Mouse (Mus musculus): Measurements from ENCODE around the gene Gsdma2. TPM values are rescaled to one million over a fixed set of nuclear protein-coding genes. Genes with fewer than 3 reads are reported as not detected.
"Not testable (repeated sequence)": the region's sequence is repeated elsewhere in the genome, so short reads cannot be mapped to it uniquely, and the experiment has no call there.

Gene Gsdma2
- total RNA-seq, 2 experiments from 2014 or later = 0.31 TPM; not detected in 1

DNA sequence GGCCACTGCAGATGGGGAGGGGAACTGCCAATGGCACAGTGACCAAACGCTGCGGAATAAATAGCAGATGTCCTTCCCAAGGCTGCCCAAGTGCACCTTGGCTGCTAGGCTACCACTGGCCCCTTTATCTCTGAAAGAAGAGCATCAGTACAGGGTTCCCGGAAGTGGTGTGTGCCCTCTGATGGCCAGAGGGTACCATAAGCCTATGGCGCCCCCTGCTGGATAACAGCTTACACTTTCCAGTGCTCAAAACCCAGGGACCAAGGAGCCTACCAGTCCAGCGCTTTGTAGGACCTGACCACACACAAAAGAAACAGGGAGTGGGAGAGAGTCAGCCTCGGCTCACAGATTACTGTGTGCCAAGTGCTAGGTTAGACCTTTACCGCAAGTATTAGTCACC is 8.5 kb downstream of the Gsdma2 start:
- DNase-seq (ENCODE audit: low spot score) = not testable (repeated sequence)

GRCm38 (mm10) chr11:98660517-98660916 is 14.0 kb downstream of the Gsdma2 start:
- DNase-seq (ENCODE audit: low spot score) = no peak
- intact Hi-C loops (cut with DNase I) = no loop called here

More for the DNA sequence above, 8.5 kb downstream of the Gsdma2 start:
- intact Hi-C loops (cut with DNase I) = loop anchor here (1.0 to 5.0 kb wide), 2 partner anchors 22 to 48 kb away; no protein-coding TSS in a partner anchor

DNA sequence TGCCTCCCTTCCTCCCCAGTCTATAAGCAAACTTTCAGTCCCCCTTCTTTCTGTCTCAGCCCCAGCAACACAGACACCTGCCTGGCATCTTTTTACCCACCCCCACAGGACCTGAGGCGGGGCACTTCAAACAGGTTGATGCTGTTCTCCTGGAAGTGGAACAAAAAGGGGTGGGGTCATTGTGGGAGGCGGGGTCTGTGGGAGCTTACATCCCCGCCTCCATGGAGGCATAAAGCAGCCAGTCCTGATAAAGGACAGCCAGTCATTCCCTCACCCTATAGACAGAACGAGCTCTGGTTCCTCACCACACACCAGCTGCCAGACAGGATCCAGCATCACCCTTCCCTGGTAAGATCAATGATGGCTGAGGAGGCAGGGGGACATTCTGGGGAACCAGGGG is 17.5 kb downstream of the Gsdma2 start, which contains the start of gene Gsdma:
Gsdma (plus strand) TSS at position 261 of the 400 bp plus-strand sequence.
- no peak for DNase-seq (ENCODE audit: low spot score)
- intact Hi-C loops (cut with DNase I) = no loop called here

DNA sequence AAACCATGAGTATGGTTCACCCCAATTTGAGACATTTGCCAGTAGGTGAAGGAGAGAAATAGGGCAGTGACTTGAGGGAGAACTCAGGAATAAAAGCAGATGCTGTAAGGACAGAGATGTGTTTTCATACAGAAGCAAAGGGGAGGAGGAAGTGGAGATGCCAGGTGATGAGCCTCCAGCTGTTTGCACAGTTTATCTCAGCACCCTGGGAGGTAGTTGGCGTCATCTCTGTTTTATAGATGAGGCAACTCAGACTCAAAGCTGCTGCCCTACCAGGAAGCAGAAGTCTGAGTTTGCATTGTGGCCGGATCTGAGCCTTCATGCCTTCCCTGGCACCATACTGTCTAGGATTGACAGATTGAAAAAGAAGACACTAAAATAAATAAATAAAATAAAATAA is 22.4 kb downstream of the Gsdma2 start:
- intact Hi-C loops (cut with DNase I) = no loop called here
- no peak for DNase-seq (ENCODE audit: low spot score)

DNA sequence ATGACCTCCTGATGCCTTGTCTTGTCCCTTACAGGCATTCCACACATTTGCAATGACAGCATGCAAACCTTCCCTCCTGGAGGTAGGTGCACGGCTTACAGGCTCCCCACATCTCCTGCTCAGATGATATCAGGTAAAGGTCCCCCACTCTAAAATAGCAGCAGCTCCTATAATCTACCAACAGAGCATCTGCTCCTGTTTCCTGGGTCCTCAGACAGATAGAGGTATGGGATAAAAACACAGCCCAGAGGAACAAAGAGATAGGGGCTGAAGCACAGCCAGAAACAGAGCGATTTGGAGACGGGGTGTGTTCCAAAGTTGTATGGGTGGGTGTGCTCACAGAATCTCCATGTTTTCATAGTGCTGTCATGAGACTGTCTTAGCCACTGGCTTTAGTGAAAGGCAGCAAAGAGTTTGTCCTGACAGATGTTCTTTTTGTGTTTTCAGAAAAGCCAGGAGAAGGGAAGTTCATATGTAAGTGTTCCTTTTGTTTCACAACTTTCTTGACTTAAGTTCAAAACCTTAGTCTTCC is 24.8 kb downstream of the Gsdma2 start:
- DNase-seq (ENCODE audit: low spot score) = no peak
- intact Hi-C loops (cut with DNase I) = no loop called here

- DNase-seq (ENCODE audit: low spot score) = no peak
- intact Hi-C loops (cut with DNase I) = no loop called here
Measured at GRCm38 (mm10) chr11:98671857-98672256, 25.3 kb downstream of the Gsdma2 start.

GRCm38 (mm10) chr11:98672482-98672881 is 25.9 kb downstream of the Gsdma2 start:
- DNase-seq (ENCODE audit: low spot score) = no peak
- intact Hi-C loops (cut with DNase I) = no loop called here

DNA sequence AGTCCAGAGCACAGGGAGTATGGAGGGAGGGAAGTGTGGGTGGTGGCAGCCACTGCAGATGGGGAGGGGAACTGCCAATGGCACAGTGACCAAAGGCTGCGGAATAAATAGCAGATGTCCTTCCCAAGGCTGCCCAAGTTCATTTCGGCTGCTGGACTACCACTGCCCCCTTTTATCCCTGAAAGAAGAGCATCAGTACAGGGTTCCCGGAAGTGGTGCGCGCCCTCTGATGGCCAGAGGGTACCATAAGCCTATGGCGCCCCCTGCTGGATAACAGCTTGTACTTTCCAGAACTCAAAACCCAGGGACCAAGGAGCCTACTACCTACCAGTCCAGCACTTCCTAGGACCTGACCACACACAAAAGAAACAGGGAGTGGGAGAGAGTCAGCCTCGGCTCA is 26.6 kb downstream of the Gsdma2 start:
- DNase-seq (ENCODE audit: low spot score); intact Hi-C loops (cut with DNase I): not testable (repeated sequence)

DNA sequence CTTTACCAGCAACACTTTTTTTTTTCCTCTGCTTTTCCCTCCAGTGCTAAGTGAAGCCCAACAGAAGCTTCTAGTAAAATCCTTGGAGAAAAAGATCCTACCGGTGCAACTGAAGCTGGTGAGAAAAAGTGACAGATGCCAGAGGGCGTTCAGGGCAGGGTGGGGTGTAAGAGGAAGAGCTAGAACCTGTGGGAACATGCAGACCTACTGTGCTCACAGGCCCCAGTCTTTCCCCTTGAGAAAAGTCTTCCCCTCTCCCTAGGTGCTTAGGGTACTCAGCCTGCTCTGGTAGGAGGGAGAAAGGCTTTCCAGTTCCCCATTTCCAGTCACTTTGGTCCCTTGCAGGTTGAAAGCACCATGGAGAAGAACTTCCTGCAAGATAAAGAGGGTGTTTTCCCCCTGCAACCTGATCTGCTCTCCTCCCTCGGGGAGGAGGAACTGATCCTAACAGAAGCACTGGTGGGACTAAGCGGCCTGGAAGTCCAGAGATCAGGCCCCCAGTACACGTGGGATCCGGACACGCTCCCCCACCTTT is 29.3 kb downstream of the Gsdma2 start:
- intact Hi-C loops (cut with DNase I) = loop anchor here (2.0 kb wide), 1 partner anchor 19 kb away; no protein-coding TSS in a partner anchor
- DNase-seq (ENCODE audit: low spot score) = no peak

GRCm38 (mm10) chr11:98680023-98680422 is 33.5 kb downstream of the Gsdma2 start:
- intact Hi-C loops (cut with DNase I) = no loop called here
- DNase-seq (ENCODE audit: low spot score) = no peak

- intact Hi-C loops (cut with DNase I); DNase-seq (ENCODE audit: low spot score): not testable (repeated sequence)
Measured at GRCm38 (mm10) chr11:98680595-98680994, 34.0 kb downstream of the Gsdma2 start.

DNA sequence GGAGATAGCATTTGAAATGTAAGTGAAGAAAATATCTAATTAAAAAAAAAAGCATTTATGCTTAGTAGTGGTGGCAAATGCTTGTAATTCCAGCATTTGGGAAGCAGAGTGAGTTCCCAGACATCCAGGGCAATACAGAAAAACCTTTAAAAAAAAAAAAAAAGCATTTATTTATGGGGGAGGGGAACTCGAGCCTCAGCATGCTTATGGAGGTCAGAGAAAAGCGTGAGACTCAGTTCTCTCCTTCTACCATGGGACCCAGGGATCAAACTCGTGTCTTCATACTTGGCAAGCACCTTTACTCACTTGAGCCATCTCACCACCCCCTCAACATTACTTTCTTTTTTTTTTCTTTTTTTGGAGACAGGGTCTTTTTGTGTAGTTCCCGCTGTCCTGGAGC is 34.6 kb downstream of the Gsdma2 start:
- DNase-seq (ENCODE audit: low spot score) = no peak
- intact Hi-C loops (cut with DNase I) = no loop called here

GRCm38 (mm10) chr11:98681786-98682745 is 35.5 kb downstream of the Gsdma2 start, which contains the start of gene Psmd3:
TSS of gene Psmd3 (plus strand) at chr11:98682554.
- intact Hi-C loops (cut with DNase I) = no loop called here

GRCm38 (mm10) chr11:98682811-98683210 is 36.3 kb downstream of the Gsdma2 start:
- DNase-seq (ENCODE audit: low spot score) = no peak
- intact Hi-C loops (cut with DNase I) = no loop called here

More at GRCm38 (mm10) chr11:98681786-98682745, 35.5 kb downstream of the Gsdma2 start, which contains the start of gene Psmd3:
- DNase-seq (ENCODE audit: low spot score) = peak; percentile 93

GRCm38 (mm10) chr11:98685642-98686041 is 39.1 kb downstream of the Gsdma2 start:
- intact Hi-C loops (cut with DNase I) = no loop called here
- DNase-seq (ENCODE audit: low spot score) = no peak

GRCm38 (mm10) chr11:98686976-98687375 is 40.4 kb downstream of the Gsdma2 start:
- intact Hi-C loops (cut with DNase I) = no loop called here
- DNase-seq (ENCODE audit: low spot score) = no peak

- intact Hi-C loops (cut with DNase I) = no loop called here
- DNase-seq (ENCODE audit: low spot score) = no peak
Measured at GRCm38 (mm10) chr11:98688009-98688408, 41.5 kb downstream of the Gsdma2 start.

GRCm38 (mm10) chr11:98693201-98693600 is 46.6 kb downstream of the Gsdma2 start:
- no peak for DNase-seq (ENCODE audit: low spot score)
- intact Hi-C loops (cut with DNase I) = no loop called here

DNA sequence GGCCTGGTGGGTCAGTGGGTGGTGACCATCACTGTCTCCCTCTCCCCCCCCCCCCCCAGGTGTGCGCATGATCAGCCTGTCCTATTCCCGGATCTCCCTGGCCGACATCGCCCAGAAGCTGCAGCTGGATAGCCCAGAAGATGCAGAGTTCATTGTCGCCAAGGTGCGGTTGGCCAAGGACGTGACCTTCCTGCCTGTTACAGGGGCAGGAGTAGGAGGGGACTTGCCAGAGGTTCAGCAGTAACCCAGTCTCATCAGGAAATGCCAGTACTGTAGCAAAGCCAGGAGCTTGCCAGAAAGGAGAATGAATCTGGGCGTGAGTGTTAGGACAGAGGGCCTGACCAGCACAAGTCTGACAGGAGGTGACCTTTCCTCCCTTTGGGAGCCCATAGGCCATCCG is 47.2 kb downstream of the Gsdma2 start:
- no peak for DNase-seq (ENCODE audit: low spot score)
- intact Hi-C loops (cut with DNase I) = no loop called here

- no peak for DNase-seq (ENCODE audit: low spot score)
- intact Hi-C loops (cut with DNase I) = no loop called here
Measured at GRCm38 (mm10) chr11:98694301-98694700, 47.7 kb downstream of the Gsdma2 start.

GRCm38 (mm10) chr11:98695408-98695807 is 48.8 kb downstream of the Gsdma2 start:
- intact Hi-C loops (cut with DNase I) = no loop called here
- DNase-seq (ENCODE audit: low spot score) = no peak

Measured in heart, postnatal 25 days (tissue).